Mouse (Mus musculus): ENCODE results near the gene Wdr90.
"Not testable (repeated sequence)": the region's sequence is repeated elsewhere in the genome, so short reads cannot be mapped to it uniquely, and the experiment has no call there.

Wdr90 gene

GRCm38 (mm10) chr17:25813471-25813870 is 47.8 kb downstream of the Wdr90 start:
- in situ Hi-C loops (cut with MboI, MseI) = no loop called here

- in situ Hi-C loops (cut with MboI, MseI) = no loop called here
Measured at GRCm38 (mm10) chr17:25810890-25811289, 50.4 kb downstream of the Wdr90 start.

- in situ Hi-C loops (cut with MboI, MseI) = no loop called here
Measured at GRCm38 (mm10) chr17:25809606-25810340, 51.5 kb downstream of the Wdr90 start.

GRCm38 (mm10) chr17:25808789-25809605 is 52.3 kb downstream of the Wdr90 start, which contains the start of gene Fbxl16:
Fbxl16 (plus strand) TSS chr17:25809085.
- in situ Hi-C loops (cut with MboI, MseI) = no loop called here

GRCm38 (mm10) chr17:25808028-25808427 is 53.3 kb downstream of the Wdr90 start:
- in situ Hi-C loops (cut with MboI, MseI) = no loop called here

- in situ Hi-C loops (cut with MboI, MseI) = not testable (repeated sequence)
Measured at GRCm38 (mm10) chr17:25807452-25807851, 53.8 kb downstream of the Wdr90 start.

GRCm38 (mm10) chr17:25806507-25806906 is 54.8 kb downstream of the Wdr90 start:
- in situ Hi-C loops (cut with MboI, MseI) = no loop called here

- in situ Hi-C loops (cut with MboI, MseI) = no loop called here
Measured at GRCm38 (mm10) chr17:25802825-25803517, 58.3 kb downstream of the Wdr90 start.

- in situ Hi-C loops (cut with MboI, MseI) = no loop called here
Measured at GRCm38 (mm10) chr17:25801029-25801428, 60.3 kb downstream of the Wdr90 start.

- in situ Hi-C loops (cut with MboI, MseI) = no loop called here
Measured at GRCm38 (mm10) chr17:25796951-25797369, 64.3 kb downstream of the Wdr90 start, which contains the start of gene Metrn. Metrn (minus strand) TSS chr17:25797136.

- in situ Hi-C loops (cut with MboI, MseI) = no loop called here
Measured at GRCm38 (mm10) chr17:25796211-25796771, 65.0 kb downstream of the Wdr90 start.

GRCm38 (mm10) chr17:25795609-25796092 is 65.7 kb downstream of the Wdr90 start, which contains the start of gene AC134908.4:
AC134908.4 (minus strand) TSS chr17:25795659.
- in situ Hi-C loops (cut with MboI, MseI) = no loop called here

- in situ Hi-C loops (cut with MboI, MseI) = no loop called here
Measured at GRCm38 (mm10) chr17:25794998-25795397, 66.3 kb downstream of the Wdr90 start.
